Mouse (Mus musculus): ENCODE measurements around the gene Vwa8.

DNA sequence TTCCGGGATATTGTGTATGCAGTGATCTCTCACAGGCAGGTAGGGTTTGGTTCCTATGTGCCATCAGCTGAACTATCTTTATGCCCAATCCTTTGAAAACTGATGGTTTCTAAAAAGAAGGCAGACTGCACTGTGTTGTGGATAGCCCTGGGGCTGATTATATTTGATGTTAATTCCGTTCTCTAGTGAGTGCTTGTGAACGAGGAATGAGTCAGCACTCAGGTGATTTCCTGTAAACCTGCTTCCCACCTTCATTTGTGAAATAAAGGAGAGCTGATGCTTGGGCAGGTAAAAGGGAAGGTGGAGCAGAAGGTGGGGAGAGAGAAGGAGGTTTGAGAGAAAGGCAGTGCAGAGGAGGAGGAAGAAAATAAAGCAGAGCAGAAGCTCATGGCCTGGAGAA lies 261.2 kb downstream of the Vwa8 start:
- TF ChIP-seq CTCF (IDR thresholded peaks at IDR 0.05; ENCODE audit: borderline replicate concordance, extremely low read depth, insufficient read depth, insufficient read length) (no peak), POLR2A (IDR thresholded peaks at IDR 0.05; ENCODE audit: borderline replicate concordance, extremely low read depth, insufficient read depth, insufficient read length, poor library complexity, severe bottlenecking) (no peak)

Measured in brain, embryonic 14.5 days (tissue).